Mouse (Mus musculus) left cerebral cortex, postnatal 25 days (tissue): ENCODE results near the gene Ndufaf2. TPM values are rescaled to one million over a fixed set of nuclear protein-coding genes. Genes with fewer than 3 reads are reported as not detected.

Experiments
- DNase-seq, 2 experiments: peaks; one replicate each; pipeline ENCODE4 v3.0.0; 2022; ENCODE audit warnings: low spot score in 2 of 2, mixed read lengths in 1 of 2
- intact Hi-C: fragments of 180-260 bp; cut with DNase I; formaldehyde crosslinking; loops from one replicate; pipeline ENCODE4 v1.15.1; 2025
- total RNA-seq, 2 experiments: library from RNA; stranded (reverse); gene quantifications; 2 replicates each; pipeline ENCODE4 v1.2.3; 2021

The Ndufaf2 gene
- total RNA-seq, 2 experiments from 2014 or later: 21.8 to 22.2 TPM

GRCm38 (mm10) chr13:107983231-107983847 is 175.1 kb downstream of the Ndufaf2 start:
- intact Hi-C loops: no loop called here
- DNase-seq: no peak

- intact Hi-C loops: no loop called here
- DNase-seq: no peak
Observed at GRCm38 (mm10) chr13:107979461-107979860, 179.0 kb downstream of the Ndufaf2 start.

- intact Hi-C loops: no loop called here
Observed at GRCm38 (mm10) chr13:107976886-107977656, 181.4 kb downstream of the Ndufaf2 start.

GRCm38 (mm10) chr13:107972451-107972850 is 186.0 kb downstream of the Ndufaf2 start:
- intact Hi-C loops: loop anchor here (5.0 kb wide), 1 partner anchor 80 kb away; no protein-coding TSS in a partner anchor
- no peak for DNase-seq

More at GRCm38 (mm10) chr13:107976886-107977656, 181.4 kb downstream of the Ndufaf2 start:
- DNase-seq: no peak

GRCm38 (mm10) chr13:107971868-107972267 is 186.6 kb downstream of the Ndufaf2 start:
- no peak for DNase-seq
- intact Hi-C loops: loop anchor here (5.0 kb wide), 1 partner anchor 80 kb away; no protein-coding TSS in a partner anchor

GRCm38 (mm10) chr13:107970422-107971142 is 187.8 kb downstream of the Ndufaf2 start:
- intact Hi-C loops: loop anchor here (5.0 kb wide), 1 partner anchor 78 kb away; no protein-coding TSS in a partner anchor
- peak; percentile 13 to 15 for DNase-seq

- DNase-seq: peak; percentile 38 to 82
- intact Hi-C loops: loop anchor here (5.0 kb wide), 1 partner anchor 78 kb away; no protein-coding TSS in a partner anchor
Observed at GRCm38 (mm10) chr13:107969961-107970391, 188.4 kb downstream of the Ndufaf2 start.

GRCm38 (mm10) chr13:107964616-107965015 is 193.8 kb downstream of the Ndufaf2 start:
- no peak for DNase-seq
- intact Hi-C loops: no loop called here

GRCm38 (mm10) chr13:107963471-107963870 is 195.0 kb downstream of the Ndufaf2 start:
- intact Hi-C loops: no loop called here
- DNase-seq: no peak

GRCm38 (mm10) chr13:107962741-107963140 is 195.7 kb downstream of the Ndufaf2 start:
- DNase-seq: no peak
- intact Hi-C loops: no loop called here

GRCm38 (mm10) chr13:107961972-107962371 is 196.5 kb downstream of the Ndufaf2 start:
- intact Hi-C loops: no loop called here
- no peak for DNase-seq

- intact Hi-C loops: no loop called here
- no peak for DNase-seq
Observed at GRCm38 (mm10) chr13:107961501-107961900, 196.9 kb downstream of the Ndufaf2 start.

- no peak for DNase-seq
- intact Hi-C loops: no loop called here
Observed at GRCm38 (mm10) chr13:107960549-107960948, 197.9 kb downstream of the Ndufaf2 start.

- intact Hi-C loops: no loop called here
Observed at GRCm38 (mm10) chr13:107959891-107960290, 198.5 kb downstream of the Ndufaf2 start.

GRCm38 (mm10) chr13:107956246-107956645 is 202.2 kb downstream of the Ndufaf2 start:
- intact Hi-C loops: no loop called here
- DNase-seq: no peak

More at GRCm38 (mm10) chr13:107959891-107960290, 198.5 kb downstream of the Ndufaf2 start:
- DNase-seq: no peak

GRCm38 (mm10) chr13:107955327-107956110 is 202.9 kb downstream of the Ndufaf2 start:
- intact Hi-C loops: no loop called here

GRCm38 (mm10) chr13:107954445-107955261 is 203.8 kb downstream of the Ndufaf2 start:
- intact Hi-C loops: no loop called here
- no peak for DNase-seq

More at GRCm38 (mm10) chr13:107955327-107956110, 202.9 kb downstream of the Ndufaf2 start:
- DNase-seq: no peak

GRCm38 (mm10) chr13:107954100-107954444 is 204.4 kb downstream of the Ndufaf2 start:
- DNase-seq: no peak
- intact Hi-C loops: no loop called here
